Mouse (Mus musculus) testis, adult 2 months (tissue): ENCODE measurements around the gene Clstn2.

ENCODE experiments used
- CTCF ChIP-seq: fragments of 200-500 bp; IDR thresholded peaks from 2 replicates; pipeline ENCODE4 v1.5.1; 2012; ENCODE audit warnings: low read depth, mild to moderate bottlenecking, inconsistent platforms, low read length, moderate library complexity; ENCODE audit not compliant: control insufficient read depth, insufficient read depth, insufficient replicate concordance
- POLR2A ChIP-seq: fragments of 200-500 bp; IDR thresholded peaks from 2 replicates; pipeline ENCODE4 v1.6.1; 2012; ENCODE audit warnings: low read depth, mild to moderate bottlenecking, inconsistent platforms, low read length, moderate library complexity; ENCODE audit not compliant: control insufficient read depth

GRCm38 (mm10) chr9:97599006-97599405 lies 434.0 kb downstream of the Clstn2 start:
- TF ChIP-seq CTCF: no peak
- TF ChIP-seq POLR2A: no peak
